Mouse (Mus musculus): ENCODE data around the gene Trim3. TPM values are rescaled to one million over a fixed set of nuclear protein-coding genes. Genes with fewer than 3 reads are reported as not detected.

The Trim3 gene
- total and polyA plus RNA-seq, 3 experiments = 2.2 to 4.7 (median 3.5) TPM

DNA sequence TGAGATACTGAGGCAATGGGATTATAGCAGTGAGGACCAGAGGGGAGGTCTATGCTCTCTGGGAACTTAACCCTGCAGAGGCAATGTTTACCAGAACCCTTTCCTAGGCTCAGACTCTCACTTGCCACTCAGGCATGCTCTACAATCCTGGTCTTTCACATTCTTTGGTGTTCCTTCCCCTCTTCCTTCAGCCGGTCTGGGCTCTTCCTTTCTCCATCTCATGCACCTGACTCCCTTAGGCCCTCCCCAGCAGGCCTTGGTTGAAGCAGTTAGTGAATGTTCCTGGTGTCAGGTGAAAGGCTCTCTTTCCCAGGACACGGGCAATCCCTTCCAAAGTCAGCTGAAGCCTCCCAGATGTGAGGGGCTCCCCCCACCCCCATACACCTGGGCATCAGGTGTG lies 6.4 kb upstream of the Trim3 start, which contains the start of gene Timm10b:
Gene Timm10b (plus strand): TSS at position 301 of the 400 bp plus-strand sequence.
- Histone ChIP-seq H3K36me3 (replicated peaks in 1 of 2; ENCODE audit: control insufficient read depth in 1 of 2, insufficient read depth in 1 of 2, low read length in 1 of 2) (peaks cover 18 to 71% of the 10 kb centered on the region in 2 experiments), H3K4me1 (ENCODE audit: control insufficient read depth in 1 of 2, insufficient read depth in 2 of 2) (peaks cover 7 to 39% of the 10 kb centered on the region in 2 experiments; a peak in 3 of 4 replicates), H3K4me3 (replicated peaks in 1 of 3; ENCODE audit: low read depth in 2 of 3, low read length in 2 of 3, poor library complexity in 1 of 3) (peak within 1 kb of the TSS; percentile 91 to 99 (median 93)), H3K27me3 (replicated peaks) (no peaks in the 10 kb centered on the region), H3K79me2 (replicated peaks; ENCODE audit: control insufficient read depth, extremely low read depth, insufficient read depth, poor library complexity, severe bottlenecking) (peaks cover 17% of the 10 kb centered on the region; the same call in 1 of the 2 replicates), H3K9ac (ENCODE audit: insufficient read depth, low read depth) (peak within 1 kb of the TSS; percentile 79), H3K4me2 (ENCODE audit: insufficient read depth, low read depth, poor library complexity, severe bottlenecking) (peak within 1 kb of the TSS; percentile 82), H3K27ac (ENCODE audit: insufficient read depth, low read depth) (peak within 1 kb of the TSS; percentile 27; the same call in 1 of the 2 replicates), H3K9me3 (replicated peaks; ENCODE audit: low read length) (no peaks in the 10 kb centered on the region)
- dilution Hi-C loops (cut with MboI; ENCODE audit: extremely low pct_ligation_motif_present, extremely low pct_unique_long_range_greater_than_20kb, low sequenced_read_pairs) = no loop called here
- in situ Hi-C loops (cut with MboI; ENCODE audit: low pct_ligation_motif_present, low pct_unique_long_range_greater_than_20kb, low sequenced_read_pairs) = loop anchor here (10.0 kb wide), 1 partner anchor 165 kb away; no protein-coding TSS in a partner anchor
- no peak for TF ChIP-seq POLR2AphosphoS2 (IDR thresholded peaks at IDR 0.05; ENCODE audit: low read depth, low read length)
- no peak for TF ChIP-seq CTCF (conservative IDR thresholded peaks at IDR 0.05 in 1 of 2, IDR thresholded peaks at IDR 0.05 in 1 of 2; ENCODE audit: low read depth in 2 of 2, low read length in 2 of 2)
- TF ChIP-seq RCOR1 (conservative IDR thresholded peaks at IDR 0.05; ENCODE audit: low read depth, low read length) = no peak
- TF ChIP-seq RAD21 (IDR thresholded peaks at IDR 0.05; ENCODE audit: low read depth, low read length) = no peak
- TF ChIP-seq USF1 (IDR thresholded peaks at IDR 0.05; ENCODE audit: low read depth, low read length) = no peak
- TF ChIP-seq TBP (conservative IDR thresholded peaks at IDR 0.05; ENCODE audit: low read depth, low read length) = no peak
- no peak for DNase-seq (ENCODE audit: extremely low read depth)

DNA sequence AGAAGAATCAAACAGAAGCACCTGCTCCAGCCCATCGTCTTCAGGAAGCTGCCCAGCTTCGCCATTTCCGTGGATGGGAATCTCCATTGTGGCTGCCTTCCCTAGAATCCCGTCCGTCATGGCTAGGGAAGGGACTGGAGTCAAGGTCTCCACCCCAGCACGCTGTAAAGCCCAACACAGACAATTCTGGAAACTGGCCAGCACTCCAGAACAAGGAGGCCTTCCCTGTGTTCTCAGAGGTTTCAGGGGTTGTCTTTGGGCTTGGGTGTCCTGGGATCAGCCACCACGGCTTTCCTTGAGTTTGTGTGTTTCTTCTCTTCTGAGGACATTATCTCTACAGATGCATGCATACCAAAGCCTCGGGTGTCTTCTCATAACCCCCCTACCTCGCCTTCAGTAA lies 5.9 kb upstream of the Trim3 start:
- TF ChIP-seq RAD21 (IDR thresholded peaks at IDR 0.05; ENCODE audit: low read depth, low read length) (no peak), MYC (IDR thresholded peaks at IDR 0.05; ENCODE audit: low read depth, low read length) (no peak), ETS1 (conservative IDR thresholded peaks at IDR 0.05; ENCODE audit: low read depth, low read length) (no peak), MXI1 (IDR thresholded peaks at IDR 0.05; ENCODE audit: low read depth, low read length) (no peak), POLR2AphosphoS2 (IDR thresholded peaks at IDR 0.05; ENCODE audit: low read depth, low read length) (no peak), MEF2A (IDR thresholded peaks at IDR 0.05; ENCODE audit: borderline replicate concordance, low read depth, low read length) (no peak), ZNF384 (IDR thresholded peaks at IDR 0.05; ENCODE audit: low read depth, low read length) (no peak), USF1 (IDR thresholded peaks at IDR 0.05; ENCODE audit: low read depth, low read length) (no peak), GABPA (IDR thresholded peaks at IDR 0.05; ENCODE audit: insufficient replicate concordance, low read depth, low read length) (no peak), TBP (conservative IDR thresholded peaks at IDR 0.05; ENCODE audit: low read depth, low read length) (no peak), ELF1 (IDR thresholded peaks at IDR 0.05; ENCODE audit: low read depth, low read length) (no peak), ZC3H11A (IDR thresholded peaks at IDR 0.05; ENCODE audit: low read depth, low read length) (no peak), CHD2 (IDR thresholded peaks at IDR 0.05; ENCODE audit: low read length) (no peak), USF2 (conservative IDR thresholded peaks at IDR 0.05; ENCODE audit: low read depth, low read length) (no peak), JUN (IDR thresholded peaks at IDR 0.05; ENCODE audit: insufficient read depth, low read depth, low read length) (no peak), PAX5 (IDR thresholded peaks at IDR 0.05; ENCODE audit: low read length) (no peak), E2F4 (IDR thresholded peaks at IDR 0.05; ENCODE audit: insufficient replicate concordance, low read depth, low read length) (no peak), JUND (conservative IDR thresholded peaks at IDR 0.05; ENCODE audit: low read depth, low read length) (no peak)
- dilution Hi-C loops (cut with MboI; ENCODE audit: extremely low pct_ligation_motif_present, extremely low pct_unique_long_range_greater_than_20kb, low sequenced_read_pairs) (no loop called here), in situ Hi-C loops (cut with MboI; ENCODE audit: low pct_ligation_motif_present, low pct_unique_long_range_greater_than_20kb, low sequenced_read_pairs) (no loop called here)
- H3K27ac ChIP-seq (ENCODE audit: insufficient read depth, low read depth) = no peak overlapping the region
- H3K4me2 ChIP-seq (ENCODE audit: insufficient read depth, low read depth, poor library complexity, severe bottlenecking) = peak overlapping the region; percentile 69
- H3K9ac ChIP-seq (ENCODE audit: insufficient read depth, low read depth) = peak overlapping the region; percentile 79
- H3K4me1 ChIP-seq (ENCODE audit: control insufficient read depth in 1 of 2, insufficient read depth in 2 of 2) = peaks cover 7 to 37% of the 10 kb centered on the region in 2 experiments; a peak in 3 of 4 replicates
- no peaks in the 10 kb centered on the region for H3K27me3 ChIP-seq (replicated peaks)
- no peak for DNase-seq (ENCODE audit: extremely low read depth)
- peaks cover 17% of the 10 kb centered on the region; the same call in 1 of the 2 replicates for H3K79me2 ChIP-seq (replicated peaks; ENCODE audit: control insufficient read depth, extremely low read depth, insufficient read depth, poor library complexity, severe bottlenecking)
- H3K4me3 ChIP-seq (replicated peaks in 1 of 3; ENCODE audit: low read depth in 2 of 3, low read length in 2 of 3, poor library complexity in 1 of 3) = peak overlapping the region; percentile 91 to 94 (median 93)
- no peaks in the 10 kb centered on the region for H3K9me3 ChIP-seq (replicated peaks; ENCODE audit: low read length)
- peaks cover 18 to 69% of the 10 kb centered on the region in 2 experiments for H3K36me3 ChIP-seq (replicated peaks in 1 of 2; ENCODE audit: control insufficient read depth in 1 of 2, insufficient read depth in 1 of 2, low read length in 1 of 2)
